Mouse (Mus musculus) lung, embryonic 16.5 days (tissue): Measurements from ENCODE around the gene Abcf2. TPM values are rescaled to one million over a fixed set of nuclear protein-coding genes. Genes with fewer than 3 reads are reported as not detected.

Source experiments
- ATAC-seq: fragments of 200-750 bp; cut with Nextera tagmentation; 2 replicates; pipeline ENCODE4 v1.8.0; 2017; ENCODE audit warnings: low read depth, mild to moderate bottlenecking, moderate library complexity
- H3K27ac ChIP-seq: fragments of 300-500 bp; sonication (generic); 2 replicates; pipeline ENCODE4 v1.5.1; 2014; ENCODE audit warnings: mild to moderate bottlenecking, control low read depth, low read length
- H3K27me3 ChIP-seq: fragments of 300-500 bp; sonication (generic); 2 replicates; pipeline ENCODE4 v1.6.1; 2014; ENCODE audit warnings: low read depth, low read length, mixed read lengths; ENCODE audit not compliant: control insufficient read depth, insufficient read depth
- H3K36me3 ChIP-seq: fragments of 300-500 bp; sonication (generic); 2 replicates; pipeline ENCODE4 v1.6.1; 2014; ENCODE audit warnings: low read length; ENCODE audit not compliant: control insufficient read depth, insufficient read depth
- H3K4me1 ChIP-seq: fragments of 300-500 bp; sonication (generic); replicated peaks from 2 replicates; pipeline ENCODE4 v1.6.1; 2014; ENCODE audit warnings: low read length, mixed read lengths; ENCODE audit not compliant: control insufficient read depth, insufficient read depth
- H3K4me2 ChIP-seq: fragments of 300-500 bp; sonication (generic); 2 replicates; pipeline ENCODE4 v1.6.1; 2014; ENCODE audit warnings: low read depth, low read length, control low read depth
- H3K4me3 ChIP-seq: fragments of 300-500 bp; sonication (generic); 2 replicates; pipeline ENCODE4 v1.5.1; 2014; ENCODE audit warnings: mild to moderate bottlenecking, low read length, control low read depth
- H3K9ac ChIP-seq: fragments of 300-500 bp; sonication (generic); 2 replicates; pipeline ENCODE4 v1.6.1; 2014; ENCODE audit warnings: low read length, control low read depth
- H3K9me3 ChIP-seq: fragments of 300-500 bp; sonication (generic); 2 replicates; pipeline ENCODE4 v1.6.1; 2016; ENCODE audit warnings: low read length; ENCODE audit not compliant: control insufficient read depth
- WGBS: fragments of 180-500 bp; shearing (Covaris S2); extraction: QIAGEN DNeasy Blood & Tissue Kit; methylation state at CpG from one replicate; pipeline ENCODE4 v1.1.7; 2014; 5-methylcytosine and 5-hydroxymethylcytosine counted together
- polyA plus RNA-seq: library from polyadenylated mRNA; unstranded; fragments of >200 nt; fragmentation: Nextera tagmentation; extraction: Ambion mirVana; gene quantifications from 2 replicates; pipeline ENCODE4 v1.2.1, GENCODE M21; 2015

The Abcf2 gene
- polyA plus RNA-seq = 88.9 and 93.4 TPM in 2 replicates

DNA sequence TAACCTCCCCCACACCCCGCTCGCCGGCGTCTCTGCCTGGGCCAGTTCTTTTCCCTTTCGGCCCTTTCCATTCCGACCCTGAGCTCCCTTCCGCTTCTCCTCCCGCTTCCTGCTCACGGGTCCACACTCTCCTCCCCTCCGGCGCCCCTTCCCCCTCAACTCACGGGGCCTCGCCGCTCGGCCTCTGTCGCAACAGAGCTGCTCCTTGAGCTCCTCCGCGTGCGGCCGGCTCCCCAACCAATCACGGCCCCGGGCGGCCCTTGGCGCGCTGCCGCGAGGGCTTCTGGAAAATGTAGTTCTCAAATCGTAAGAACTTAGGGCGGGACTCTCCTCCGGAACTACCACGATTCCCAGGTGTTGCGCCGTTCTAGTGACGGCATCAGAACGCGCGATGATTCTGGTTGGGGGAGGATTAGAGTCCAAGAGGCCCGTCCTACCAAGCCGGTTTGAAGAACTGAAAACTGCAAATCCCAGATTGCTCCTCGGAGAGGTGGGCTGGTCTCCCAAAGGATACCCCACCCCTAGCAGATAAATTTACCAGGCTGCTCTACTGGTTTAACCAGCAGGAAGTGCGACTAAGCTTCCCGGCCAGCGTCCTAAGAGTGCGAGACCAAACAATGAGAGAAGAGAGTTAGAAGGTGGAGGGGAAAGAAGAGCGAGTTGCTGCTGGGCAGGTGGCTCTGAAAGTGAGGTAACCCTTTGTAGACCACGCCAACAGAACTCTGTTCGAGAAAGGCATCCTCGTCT lies at the start of gene Abcf2:
Gene Abcf2 (minus strand): TSS at position 285 of the 747 bp plus-strand sequence.
- H3K4me3 ChIP-seq = peak within 1 kb of the TSS; percentile 88
- peaks cover 20% of the 10 kb centered on the region for H3K36me3 ChIP-seq
- ATAC-seq = peak; percentile 98
- H3K27ac ChIP-seq = peak within 1 kb of the TSS; percentile 94
- no peaks in the 10 kb centered on the region for H3K27me3 ChIP-seq
- peak within 1 kb of the TSS; percentile 88 for H3K9ac ChIP-seq
- under 1% methylated on average over 48 of the region's 48 CpGs for WGBS
- peaks cover 12% of the 10 kb centered on the region for H3K4me1 ChIP-seq
- no peaks in the 10 kb centered on the region for H3K9me3 ChIP-seq
- peak within 1 kb of the TSS; percentile 84 for H3K4me2 ChIP-seq

DNA sequence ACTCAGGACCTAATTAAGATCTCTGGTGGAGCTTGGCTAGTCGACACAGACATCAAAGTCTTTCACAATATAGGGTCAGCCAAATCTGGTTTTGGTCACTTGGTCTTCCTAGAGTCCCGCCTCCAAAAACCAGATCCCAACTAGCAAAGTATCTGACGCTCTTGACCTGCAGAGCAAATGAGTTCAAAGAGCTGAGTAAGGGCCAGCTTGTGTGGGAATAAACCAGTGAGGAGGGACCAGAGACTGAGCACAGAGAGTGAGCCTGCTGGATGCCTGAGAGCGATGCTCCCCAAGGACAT lies 47.5 kb upstream of the Abcf2 start:
- 25% methylated on average over 4 of the region's 4 CpGs for WGBS
- Histone ChIP-seq H3K36me3 (no peaks in the 10 kb centered on the region), H3K27ac (no peak overlapping the region), H3K4me3 (no peak overlapping the region), H3K4me1 (peaks cover 4% of the 10 kb centered on the region; the same call in 1 of the 2 replicates), H3K9ac (no peak overlapping the region), H3K9me3 (no peaks in the 10 kb centered on the region), H3K4me2 (no peak overlapping the region), H3K27me3 (peaks cover 11% of the 10 kb centered on the region)
- ATAC-seq = no peak

DNA sequence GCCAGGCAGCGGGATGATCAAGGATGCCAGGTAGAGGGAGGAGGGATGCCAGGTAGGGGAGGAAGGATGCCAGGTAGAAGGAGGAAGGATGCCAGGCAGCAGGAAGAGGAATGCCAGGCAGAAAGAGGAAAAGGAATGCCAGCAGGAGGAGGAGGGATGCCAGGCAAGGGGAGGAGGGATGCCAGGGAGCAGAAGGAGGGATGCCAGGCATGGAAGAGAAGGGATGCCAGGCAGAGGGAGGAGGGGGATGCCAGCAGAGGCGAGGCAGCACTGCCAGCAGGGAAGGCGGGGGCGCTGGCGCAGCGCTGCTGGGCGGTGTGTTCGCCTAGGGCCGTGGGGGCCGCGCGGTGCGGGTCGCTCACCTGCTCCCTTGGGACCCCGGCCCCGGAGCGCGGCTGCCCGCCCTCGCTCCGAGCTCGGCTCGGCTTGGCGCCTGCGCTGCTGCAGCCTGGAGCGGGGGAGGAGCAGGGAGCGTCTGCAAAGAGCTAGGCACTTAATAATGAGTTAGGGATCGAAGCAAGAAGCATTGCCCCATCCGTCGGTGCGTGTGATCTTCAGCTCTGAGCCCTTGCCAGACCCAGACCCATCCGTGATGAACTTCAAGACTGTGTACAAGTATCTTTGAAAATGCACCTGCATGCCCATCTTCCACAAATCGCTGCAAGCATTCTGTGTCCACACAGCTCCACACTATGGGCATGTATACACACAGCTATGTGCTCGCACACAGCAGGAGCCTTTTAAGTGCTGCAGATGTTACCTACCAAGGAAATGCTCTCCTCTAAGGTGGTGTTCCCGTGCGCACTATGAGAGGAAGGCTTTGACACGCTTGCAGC lies 46.9 kb upstream of the Abcf2 start, which contains the start of gene Smarcd3:
Gene Smarcd3 (minus strand): TSS at position 426 of the 836 bp plus-strand sequence.
- H3K36me3 ChIP-seq = no peaks in the 10 kb centered on the region
- no peak within 1 kb of the TSS for H3K27ac ChIP-seq
- H3K9ac ChIP-seq = peak within 1 kb of the TSS; percentile 64
- peaks cover 11% of the 10 kb centered on the region for H3K27me3 ChIP-seq
- H3K9me3 ChIP-seq = no peaks in the 10 kb centered on the region
- ATAC-seq = peak; percentile 46; the same call in 1 of the 2 replicates
- H3K4me1 ChIP-seq = peaks cover 4% of the 10 kb centered on the region; the same call in 1 of the 2 replicates
- 5% methylated on average over 34 of the region's 37 CpGs for WGBS
- peak within 1 kb of the TSS; percentile 83 for H3K4me2 ChIP-seq
- H3K4me3 ChIP-seq = peak within 1 kb of the TSS; percentile 52

DNA sequence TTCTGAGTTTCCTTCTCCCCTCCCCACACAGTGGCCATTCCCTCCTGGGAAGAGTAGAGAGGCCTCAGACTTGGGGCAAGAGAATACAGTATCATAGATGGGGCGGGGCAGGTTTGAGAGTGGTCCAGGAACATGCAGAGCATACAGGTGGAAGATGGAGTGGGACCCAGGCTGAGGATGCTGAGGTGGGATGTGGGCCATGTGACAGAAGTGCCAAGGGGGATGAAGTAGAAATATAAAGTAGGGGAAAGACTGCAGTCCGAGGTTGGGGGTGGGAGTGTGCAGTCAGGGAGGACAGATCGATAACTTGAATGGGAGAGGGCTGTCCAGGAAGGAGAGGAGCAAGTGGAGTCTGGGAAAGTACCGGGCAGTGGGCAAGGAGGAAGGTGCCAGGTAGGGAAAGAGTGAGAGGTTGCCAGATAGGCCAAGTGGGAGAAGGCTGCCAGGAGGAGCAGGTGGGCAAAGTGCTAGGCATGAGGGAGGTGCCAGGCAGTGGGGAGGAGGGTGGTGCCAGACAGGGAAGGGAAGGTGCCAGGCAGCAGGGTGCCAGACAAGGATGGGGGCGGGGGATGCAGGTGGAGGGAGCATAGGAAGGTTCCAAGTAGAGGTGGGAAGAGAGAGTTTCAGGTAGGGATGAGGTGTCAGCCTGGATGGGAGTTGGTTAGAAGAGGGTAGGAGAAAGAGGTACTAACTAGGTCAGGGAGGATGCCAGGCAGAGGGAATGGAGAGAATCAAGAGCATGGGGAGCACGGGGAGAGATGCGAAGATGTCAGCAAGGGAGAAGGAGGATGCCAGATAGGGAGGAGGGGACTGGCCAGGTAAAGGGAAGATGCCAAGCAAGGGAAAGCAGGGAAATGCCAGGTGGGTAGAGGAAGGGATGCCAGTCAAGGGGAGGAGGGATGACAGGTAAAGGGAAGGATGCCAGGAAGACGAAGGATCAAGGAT lies 46.0 kb upstream of the Abcf2 start:
- H3K27ac ChIP-seq = no peak overlapping the region
- no peak overlapping the region for H3K4me2 ChIP-seq
- H3K27me3 ChIP-seq = peaks cover 11% of the 10 kb centered on the region
- WGBS = 42% methylated on average over 8 of the region's 8 CpGs
- no peaks in the 10 kb centered on the region for H3K9me3 ChIP-seq
- no peaks in the 10 kb centered on the region for H3K36me3 ChIP-seq
- H3K4me3 ChIP-seq = no peak overlapping the region
- no peak for ATAC-seq
- H3K4me1 ChIP-seq = peaks cover 4% of the 10 kb centered on the region; the same call in 1 of the 2 replicates
- no peak overlapping the region for H3K9ac ChIP-seq

DNA sequence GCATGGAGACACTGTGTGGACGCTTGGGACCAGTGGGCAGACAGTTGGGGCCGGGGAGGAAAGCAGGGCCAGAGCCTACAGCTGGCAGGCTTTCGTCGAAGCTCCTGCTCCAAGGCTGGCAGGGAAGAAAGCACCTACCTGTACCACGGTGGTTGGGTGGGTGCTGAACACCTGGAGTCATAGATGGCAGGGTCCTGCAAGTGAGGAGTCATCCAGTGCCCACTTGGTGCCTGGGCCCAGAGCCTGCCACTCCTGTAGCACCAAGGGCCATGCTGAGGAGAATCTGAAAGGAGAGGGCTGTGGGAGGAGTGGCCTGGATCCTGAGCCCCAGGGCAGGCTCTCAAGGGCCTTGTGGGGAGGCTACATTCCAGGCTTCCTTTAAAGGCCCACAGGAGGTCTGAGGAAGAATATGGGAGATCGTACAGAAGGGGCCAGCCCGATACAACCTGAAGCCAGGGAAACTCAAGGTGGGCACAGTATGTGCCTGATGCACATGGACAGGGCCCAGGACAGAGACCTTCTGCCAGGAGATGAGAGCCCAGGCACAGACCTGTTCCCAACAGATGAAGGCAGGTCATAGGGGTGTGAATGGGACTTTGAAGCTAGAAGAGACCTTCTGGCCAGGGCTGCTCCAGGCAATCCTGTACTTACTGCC lies 45.2 kb upstream of the Abcf2 start:
- Histone ChIP-seq H3K4me1 (peaks cover 4% of the 10 kb centered on the region; the same call in 1 of the 2 replicates), H3K9ac (no peak overlapping the region), H3K27me3 (peaks cover 11% of the 10 kb centered on the region), H3K9me3 (no peaks in the 10 kb centered on the region), H3K36me3 (no peaks in the 10 kb centered on the region), H3K4me3 (no peak overlapping the region), H3K4me2 (no peak overlapping the region), H3K27ac (no peak overlapping the region)
- 74% methylated on average over 7 of the region's 7 CpGs for WGBS
- ATAC-seq = no peak

DNA sequence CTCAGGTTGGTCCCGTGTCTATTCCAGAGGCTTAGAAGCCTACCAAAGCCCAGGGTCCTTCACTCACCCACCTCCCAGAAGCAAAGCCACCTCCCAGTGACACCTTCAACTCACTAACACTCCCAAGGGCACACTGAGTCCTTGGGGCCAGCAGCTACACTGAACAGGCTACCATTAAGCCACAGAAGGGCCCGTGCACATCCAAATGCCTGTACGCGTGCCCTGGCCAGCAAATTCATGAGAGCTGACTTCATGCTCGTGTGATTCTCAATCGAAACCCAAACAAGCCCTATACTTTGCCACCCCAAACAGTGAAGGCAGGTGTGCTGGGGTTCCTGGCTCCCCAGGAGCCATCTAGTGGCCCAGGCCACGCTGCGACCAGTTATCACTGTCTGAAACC lies 43.4 kb upstream of the Abcf2 start:
- Histone ChIP-seq H3K36me3 (no peaks in the 10 kb centered on the region), H3K9ac (no peak overlapping the region), H3K9me3 (no peaks in the 10 kb centered on the region), H3K27me3 (peaks cover 11% of the 10 kb centered on the region), H3K4me1 (peaks cover 4% of the 10 kb centered on the region; the same call in 1 of the 2 replicates), H3K27ac (no peak overlapping the region), H3K4me2 (no peak overlapping the region), H3K4me3 (no peak overlapping the region)
- WGBS = 69% methylated on average over 8 of the region's 8 CpGs
- no peak for ATAC-seq

DNA sequence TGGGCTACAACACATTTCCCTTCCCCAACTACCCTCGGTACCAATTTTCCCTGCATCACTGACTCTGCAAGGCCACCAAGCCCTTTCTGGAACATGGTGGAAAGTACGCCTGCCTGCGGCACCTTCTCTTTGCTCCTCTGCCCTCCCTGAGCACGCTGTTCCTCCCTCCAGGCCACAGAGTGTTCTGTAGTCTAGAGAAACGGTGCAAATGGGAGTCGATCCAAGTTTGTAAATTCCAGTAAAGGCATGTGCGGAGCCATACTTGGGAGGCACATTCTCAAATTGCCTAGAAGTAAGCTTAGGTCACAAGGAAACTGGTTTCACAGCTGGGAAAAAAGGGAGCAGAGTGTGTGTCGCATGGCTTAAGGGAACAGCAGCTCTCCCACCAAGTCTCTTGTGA lies 42.8 kb upstream of the Abcf2 start:
- Histone ChIP-seq H3K27me3 (peaks cover 11% of the 10 kb centered on the region), H3K27ac (no peak overlapping the region)

DNA sequence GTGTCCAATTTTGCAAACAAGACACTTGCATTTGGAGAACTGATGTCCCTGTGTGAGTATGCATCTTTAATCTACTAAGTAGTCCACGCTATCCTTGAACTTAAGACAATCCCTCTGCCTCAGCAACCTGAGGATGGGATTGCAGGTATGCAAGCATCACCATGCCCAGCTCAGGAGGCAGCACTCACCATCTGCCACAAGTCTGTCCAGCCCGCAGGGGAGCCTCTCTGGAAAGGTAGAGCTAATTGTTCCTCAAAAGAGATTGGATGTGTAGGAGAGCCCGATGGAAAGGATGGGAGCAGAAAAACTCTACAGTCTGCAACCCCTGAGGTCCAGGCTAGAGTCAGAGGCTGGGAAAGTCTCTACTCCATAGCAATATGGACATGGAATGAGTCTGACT lies 41.7 kb upstream of the Abcf2 start:
- H3K4me2 ChIP-seq = no peak overlapping the region
- no peak overlapping the region for H3K27ac ChIP-seq
- H3K4me3 ChIP-seq = no peak overlapping the region
- WGBS = 77% methylated on average over 3 of the region's 3 CpGs
- peaks cover 4% of the 10 kb centered on the region for H3K27me3 ChIP-seq
- no peak overlapping the region for H3K9ac ChIP-seq
- H3K36me3 ChIP-seq = no peaks in the 10 kb centered on the region
- no peaks in the 10 kb centered on the region for H3K9me3 ChIP-seq
- H3K4me1 ChIP-seq = no peaks in the 10 kb centered on the region
- no peak for ATAC-seq

More for the DNA sequence above, 42.8 kb upstream of the Abcf2 start:
- no peaks in the 10 kb centered on the region for H3K9me3 ChIP-seq
- no peaks in the 10 kb centered on the region for H3K36me3 ChIP-seq
- H3K4me2 ChIP-seq = no peak overlapping the region
- ATAC-seq = no peak
- WGBS = 42% methylated on average over 8 of the region's 8 CpGs
- H3K4me1 ChIP-seq = peaks cover 4% of the 10 kb centered on the region; the same call in 1 of the 2 replicates
- no peak overlapping the region for H3K9ac ChIP-seq
- no peak overlapping the region for H3K4me3 ChIP-seq
